23 mouse cellular contexts compared by ENCODE assay signal in genomic region chr3:154268313-154268712, GRCm38 (mm10).
"Had no signal": no experiment of that assay in that cellular context is flagged by ENCODE, and none has a peak within 500 bp of the region (broad histone marks: within the 10 kb centered on the region; RNA-seq: fewer than 3 reads in every experiment).

No protein-coding gene starts in this region.

- H3K27me3 ChIP-seq: hindbrain, embryonic 15.5 days; liver, embryonic 13.5 days had no signal

- DNase-seq: gastrocnemius, adult 2 months; gastrocnemius, postnatal 10 days; gastrocnemius, postnatal 25 days; heart, adult 18-20 months; heart, postnatal 14 days; heart, postnatal 36 days; kidney, adult 18-20 months; kidney, adult 8-10 months; kidney, postnatal 10 days; kidney, postnatal 25 days; kidney, postnatal 4 days; layer of hippocampus, adult 9-11 months; layer of hippocampus, postnatal 36 days; left cerebral cortex, postnatal 4 days; liver, embryonic 13.5 days had no signal

- H3K4me2 ChIP-seq: heart, embryonic 11.5 days; heart, embryonic 13.5 days; heart, embryonic 15.5 days; hindbrain, embryonic 13.5 days; hindbrain, embryonic 15.5 days; limb, embryonic 13.5 days; limb, embryonic 15.5 days; liver, embryonic 13.5 days had no signal

- H3K36me3 ChIP-seq: heart, embryonic 13.5 days; heart, embryonic 15.5 days; hindbrain, embryonic 13.5 days; hindbrain, embryonic 15.5 days; limb, embryonic 13.5 days; limb, embryonic 15.5 days; liver, embryonic 13.5 days had no signal

- H3K9ac ChIP-seq: heart, embryonic 13.5 days; heart, embryonic 15.5 days; hindbrain, embryonic 13.5 days; hindbrain, embryonic 15.5 days; limb, embryonic 13.5 days; limb, embryonic 15.5 days; liver, embryonic 13.5 days had no signal

- H3K27ac ChIP-seq: gastrocnemius, adult 2 months; heart, embryonic 13.5 days; heart, embryonic 15.5 days; hindbrain, embryonic 13.5 days; hindbrain, embryonic 15.5 days; limb, embryonic 13.5 days; limb, embryonic 15.5 days; liver, embryonic 13.5 days had no signal

- H3K9me3 ChIP-seq: heart, embryonic 13.5 days; heart, embryonic 15.5 days; hindbrain, embryonic 13.5 days; hindbrain, embryonic 15.5 days; limb, embryonic 13.5 days; limb, embryonic 15.5 days; liver, embryonic 13.5 days had no signal

- ATAC-seq: inflammation-experienced regulatory T-cells, adult 6 months had no signal

- H3K4me1 ChIP-seq: heart, embryonic 13.5 days; hindbrain, embryonic 13.5 days; limb, embryonic 13.5 days; liver, embryonic 13.5 days had no signal

- H3K4me3 ChIP-seq: gastrocnemius, adult 2 months; heart, embryonic 13.5 days; heart, embryonic 15.5 days; hindbrain, embryonic 13.5 days; hindbrain, embryonic 15.5 days; limb, embryonic 13.5 days; limb, embryonic 15.5 days; liver, embryonic 13.5 days had no signal
